Mouse (Mus musculus) spleen, adult 2 months (tissue): ENCODE measurements around the gene Gm2012. TPM values are rescaled to one million over a fixed set of nuclear protein-coding genes. Genes with fewer than 3 reads are reported as not detected.
"Not testable (repeated sequence)": the region's sequence is repeated elsewhere in the genome, so short reads cannot be mapped to it uniquely, and the experiment has no call there.

Source experiments
- DNase-seq, 2 experiments: peaks; one replicate each; pipeline versions ENCODE4 v3.0.0 to v3.0.0-alpha.2; 2012 to 2021; ENCODE audit warnings: low spot score in 2 of 2, low read depth in 1 of 2
- H3K27ac ChIP-seq: fragments of 200-500 bp; 2 replicates; pipeline ENCODE4 v1.5.1; 2012; ENCODE audit warnings: low read length, inconsistent platforms; ENCODE audit not compliant: insufficient read depth
- H3K27me3 ChIP-seq: fragments of 200-500 bp; 2 replicates; pipeline ENCODE4 v1.6.1; 2012; ENCODE audit warnings: mild to moderate bottlenecking, moderate library complexity, low read length, inconsistent platforms; ENCODE audit not compliant: control insufficient read depth, insufficient read depth
- H3K36me3 ChIP-seq: fragments of 200-500 bp; 2 replicates; pipeline ENCODE4 v1.6.1; 2012; ENCODE audit warnings: mild to moderate bottlenecking, low read length, inconsistent platforms; ENCODE audit not compliant: control insufficient read depth, insufficient read depth
- H3K4me1 ChIP-seq: fragments of 200-500 bp; 2 replicates; pipeline ENCODE4 v1.6.1; 2011; ENCODE audit warnings: inconsistent platforms; ENCODE audit not compliant: control insufficient read depth, insufficient read depth, insufficient read length
- H3K4me3 ChIP-seq: fragments of 200-500 bp; 2 replicates; pipeline ENCODE4 v1.5.1; 2011; ENCODE audit warnings: mild to moderate bottlenecking, inconsistent platforms; ENCODE audit not compliant: insufficient read depth, insufficient read length; ENCODE audit errors: extremely low read depth
- WGBS: fragments of 180-500 bp; shearing (Covaris S2); methylation state at CpG from one replicate; pipeline ENCODE4 v1.1.7; 2018; 5-methylcytosine and 5-hydroxymethylcytosine counted together
- polyA plus RNA-seq: library from polyadenylated mRNA; depleted of rRNA; stranded (reverse); fragments of >200 nt; gene quantifications from 2 replicates; pipeline ENCODE4 v1.2.3, GENCODE M21; 2012; rRNA removed

The Gm2012 gene
- polyA plus RNA-seq: not detected in 2 replicates

- not testable (repeated sequence) for H3K36me3 ChIP-seq, DNase-seq, H3K27ac ChIP-seq, H3K4me1 ChIP-seq, H3K4me3 ChIP-seq, H3K27me3 ChIP-seq
- WGBS: 82% methylated on average over 1 of the region's 5 CpGs
These were observed at the start of gene Gm2012 for GRCm38 (mm10) chrX:26231255-26231654. Gm2012 (minus strand) TSS chrX:26231355.

GRCm38 (mm10) chrX:26159146-26159545, 72.0 kb downstream of the Gm2012 start:
- WGBS: 79% methylated on average over 12 of the region's 12 CpGs
- H3K4me1 ChIP-seq, H3K36me3 ChIP-seq, H3K4me3 ChIP-seq, DNase-seq, H3K27me3 ChIP-seq, H3K27ac ChIP-seq: not testable (repeated sequence)

Other genes with a start within 250 kb of the Gm2012 start
- gene Gm5168, start 180.3 kb downstream of the Gm2012 start, polyA plus RNA-seq: not detected in 2 replicates
- not detected in 2 replicates for gene Gm2030, start 78.7 kb upstream of the Gm2012 start, polyA plus RNA-seq